Mouse (Mus musculus) layer of hippocampus, adult 2 months (tissue): ENCODE measurements at regions not wholly inside any gene's neighbourhood (a gene's known extent, or its start where the extent isn't known, plus 50 kb on each side); places are given as distances from the start of the nearest gene placed in this dataset.

Source experiments
- DNase-seq, 2 experiments: peaks; one replicate each; pipeline ENCODE4 v3.0.0; 2022; ENCODE audit warnings: low spot score in 2 of 2
- H3K27ac ChIP-seq: fragments of 200-600 bp; 2 replicates; pipeline ENCODE4 v1.8.1; 2022
- H3K4me3 ChIP-seq: fragments of 200-600 bp; 2 replicates; pipeline ENCODE4 v1.8.1; 2022; ENCODE audit warnings: mild to moderate bottlenecking
- CTCF ChIP-seq: fragments of 200-600 bp; conservative IDR thresholded peaks from 2 replicates; pipeline ENCODE4 v1.8.1; 2022; ENCODE audit warnings: antibody characterized with exemption, mild to moderate bottlenecking, moderate library complexity

GRCm38 (mm10) chr6:31124076-31124475 is 165.2 kb upstream of the Klf14 start:
- DNase-seq: no peak
- Histone ChIP-seq H3K4me3 (no peak overlapping the region), H3K27ac (peak overlapping the region; percentile 57; the same call in 1 of the 2 replicates)
- no peak for TF ChIP-seq CTCF

DNA sequence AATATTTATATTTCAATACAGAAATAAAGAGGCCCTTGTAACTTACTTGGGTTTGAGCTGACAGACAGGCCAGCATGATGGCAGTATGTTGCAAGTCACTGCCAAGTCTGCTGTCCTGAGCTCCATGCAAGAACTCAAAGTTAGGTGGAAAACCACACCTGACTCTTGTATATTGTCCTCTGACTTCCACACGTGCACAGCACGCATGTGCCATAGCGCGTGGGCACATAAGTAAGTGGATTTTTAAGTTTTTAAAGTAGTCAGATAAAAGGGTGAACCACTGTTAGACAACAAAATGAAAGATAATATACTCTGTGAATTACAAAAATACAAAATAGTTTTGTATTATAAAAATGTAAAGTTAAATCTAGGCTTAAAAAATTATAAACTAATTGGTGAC is 166.0 kb upstream of the Klf14 start:
- DNase-seq: no peak

DNA sequence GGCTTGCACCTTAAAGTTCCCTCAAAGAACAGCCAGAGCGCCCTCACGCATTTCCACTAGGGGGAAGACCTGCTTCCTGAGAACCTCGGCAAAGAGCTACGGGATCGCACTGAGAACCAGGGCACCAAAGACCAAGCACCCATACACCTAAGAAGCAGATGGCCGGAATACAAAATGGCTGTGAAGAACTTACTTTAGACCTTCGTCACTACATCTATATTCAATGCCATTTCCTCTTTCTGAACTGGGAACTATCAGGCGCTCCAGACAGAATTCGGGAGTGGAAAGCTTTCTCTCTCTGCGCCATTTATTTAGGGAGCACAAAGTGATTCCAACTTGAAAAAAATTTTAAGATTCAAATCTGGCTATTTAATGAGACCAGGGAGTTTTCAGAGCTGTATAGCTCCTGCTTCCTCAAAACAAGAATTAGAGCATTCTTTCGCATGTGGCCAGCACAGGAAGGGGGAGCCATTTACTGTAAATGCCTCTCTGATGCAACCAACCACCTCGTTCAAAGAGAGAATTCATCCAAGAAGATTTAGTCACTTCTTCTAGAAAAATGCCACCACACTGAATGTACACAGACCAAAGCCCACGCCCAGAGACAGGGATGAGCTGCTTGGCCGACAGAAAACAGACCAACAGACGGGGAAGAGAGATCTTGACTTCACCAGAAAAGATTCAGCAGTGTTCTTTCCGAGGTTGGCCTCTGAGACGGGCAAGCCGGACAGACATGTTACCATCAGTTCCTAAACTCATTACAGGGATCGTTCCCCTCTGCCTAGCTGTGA is 166.6 kb upstream of the Klf14 start:
- DNase-seq: no peak
- peak; percentile 70 for TF ChIP-seq CTCF
- Histone ChIP-seq H3K27ac (peak overlapping the region; percentile 77), H3K4me3 (peak overlapping the region; percentile 23)

More for the DNA sequence above, 166.0 kb upstream of the Klf14 start:
- Histone ChIP-seq H3K27ac (peak overlapping the region; percentile 77), H3K4me3 (no peak overlapping the region)
- TF ChIP-seq CTCF: no peak

GRCm38 (mm10) chr6:31126131-31126871 is 167.4 kb upstream of the Klf14 start:
- TF ChIP-seq CTCF: no peak; the same call in 1 of the 2 replicates
- no peak for DNase-seq
- peak overlapping the region; percentile 23 for H3K4me3 ChIP-seq
- H3K27ac ChIP-seq: peak overlapping the region; percentile 77

DNA sequence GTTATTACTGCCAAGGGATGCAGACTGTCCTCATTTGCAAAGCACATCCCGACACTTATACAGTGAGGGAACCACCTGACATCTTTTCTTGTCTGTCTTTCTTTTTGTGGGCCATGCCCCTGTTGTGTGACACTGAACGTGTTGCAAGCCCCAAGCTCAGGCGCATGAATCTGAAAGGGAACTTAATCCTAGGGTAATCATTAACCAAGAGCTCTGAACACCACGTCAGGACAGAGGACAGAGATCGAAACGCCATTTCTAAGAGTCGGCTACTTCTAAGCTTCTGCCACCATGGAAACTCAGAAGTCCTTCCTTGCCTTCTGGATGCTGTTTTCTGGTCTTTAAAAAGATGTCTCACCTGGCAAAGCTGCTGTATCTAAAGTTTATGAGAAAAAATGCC is 170.3 kb upstream of the Klf14 start:
- DNase-seq: no peak
- Histone ChIP-seq H3K27ac (no peak overlapping the region), H3K4me3 (no peak overlapping the region)
- TF ChIP-seq CTCF: no peak

DNA sequence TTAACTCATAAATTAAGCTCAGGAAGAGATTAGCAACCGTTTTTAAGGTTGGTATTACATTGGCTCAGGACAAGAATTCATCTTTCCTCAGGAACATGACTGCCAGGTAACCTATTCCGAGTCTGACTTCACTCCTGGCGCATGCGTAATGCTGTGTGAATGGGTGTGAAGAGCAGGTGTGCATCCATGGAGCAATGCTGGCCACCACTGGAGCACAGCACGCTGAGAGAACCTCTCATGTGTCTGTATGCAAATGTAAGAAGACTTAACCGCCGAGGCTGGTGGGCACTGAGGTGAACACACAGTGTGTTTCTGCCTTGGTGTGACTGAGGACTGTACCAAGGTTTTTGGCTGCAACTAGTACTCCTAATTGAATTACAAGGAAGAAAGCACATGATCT is 171.1 kb upstream of the Klf14 start:
- Histone ChIP-seq H3K4me3 (no peak overlapping the region), H3K27ac (no peak overlapping the region)
- TF ChIP-seq CTCF: no peak
- DNase-seq: no peak

- no peak for TF ChIP-seq CTCF
- Histone ChIP-seq H3K27ac (no peak overlapping the region), H3K4me3 (no peak overlapping the region)
- DNase-seq: no peak
Observed at GRCm38 (mm10) chr6:31130522-31130921, 171.6 kb upstream of the Klf14 start.

GRCm38 (mm10) chr6:31131716-31132115 is 172.8 kb upstream of the Klf14 start:
- DNase-seq: no peak
- H3K27ac ChIP-seq: no peak overlapping the region; the same call in 1 of the 2 replicates
- no peak overlapping the region for H3K4me3 ChIP-seq
- TF ChIP-seq CTCF: no peak

DNA sequence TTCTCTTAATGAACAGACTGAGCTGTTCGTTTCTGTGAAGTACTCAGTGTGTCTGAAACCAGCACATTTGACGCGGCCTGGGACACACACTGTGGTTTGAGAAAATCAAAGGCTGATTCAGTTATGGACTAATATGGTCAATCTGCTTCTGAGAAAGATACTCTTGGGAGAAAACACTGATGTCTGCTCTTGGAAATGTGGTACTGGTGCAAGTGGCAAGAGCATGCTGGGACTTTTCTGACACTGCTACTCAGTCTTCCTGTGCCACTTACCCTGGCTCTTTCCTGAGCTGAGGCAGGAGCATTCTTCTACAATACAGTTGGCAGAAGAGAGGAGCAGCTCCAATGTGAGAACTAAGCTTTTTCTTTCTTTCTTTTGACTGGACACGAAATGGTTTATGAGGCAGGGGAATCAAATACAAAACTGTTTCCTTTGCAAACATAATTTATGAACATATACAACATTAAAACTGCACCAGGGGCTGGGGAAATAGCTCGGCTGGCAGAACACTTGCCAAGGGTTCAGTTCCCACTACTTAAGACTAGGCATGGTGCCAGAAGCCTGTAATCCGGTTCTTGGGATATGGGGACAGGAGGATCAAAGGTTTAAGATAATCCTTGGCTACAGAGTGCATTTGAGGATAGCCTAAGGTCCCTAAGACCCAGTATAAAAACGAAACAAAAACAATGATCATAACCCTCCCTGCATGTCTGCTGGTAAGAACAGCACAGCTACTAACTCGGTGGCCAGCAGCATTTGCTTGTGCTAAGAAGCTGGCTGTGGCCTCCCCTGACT is 173.7 kb upstream of the Klf14 start:
- Histone ChIP-seq H3K27ac (peak overlapping the region; percentile 67), H3K4me3 (no peak overlapping the region)
- DNase-seq: no peak
- TF ChIP-seq CTCF: no peak

- TF ChIP-seq CTCF: no peak
- Histone ChIP-seq H3K27ac (peak overlapping the region; percentile 67), H3K4me3 (no peak overlapping the region)
- DNase-seq: peak; percentile 58 to 60
Observed at GRCm38 (mm10) chr6:31133896-31134735, 175.2 kb upstream of the Klf14 start.

DNA sequence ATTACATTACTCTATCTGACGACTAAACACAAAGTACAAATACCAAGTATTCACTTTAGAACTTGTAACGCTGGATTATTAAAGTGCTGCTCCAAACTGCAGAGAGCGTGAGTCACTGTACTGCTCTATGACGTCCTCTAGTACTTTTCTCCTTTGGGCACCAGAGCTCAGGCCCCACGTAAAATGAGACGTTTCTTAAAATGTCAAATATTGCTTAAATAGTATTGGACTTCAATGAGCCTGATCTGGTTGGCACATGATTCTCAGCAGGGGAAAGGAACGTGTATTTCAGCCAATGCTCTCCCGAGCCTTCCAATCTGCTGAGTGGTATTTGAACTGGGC is 175.8 kb upstream of the Klf14 start:
- DNase-seq: no peak
- TF ChIP-seq CTCF: no peak
- H3K4me3 ChIP-seq: no peak overlapping the region
- peak overlapping the region; percentile 67 for H3K27ac ChIP-seq

DNA sequence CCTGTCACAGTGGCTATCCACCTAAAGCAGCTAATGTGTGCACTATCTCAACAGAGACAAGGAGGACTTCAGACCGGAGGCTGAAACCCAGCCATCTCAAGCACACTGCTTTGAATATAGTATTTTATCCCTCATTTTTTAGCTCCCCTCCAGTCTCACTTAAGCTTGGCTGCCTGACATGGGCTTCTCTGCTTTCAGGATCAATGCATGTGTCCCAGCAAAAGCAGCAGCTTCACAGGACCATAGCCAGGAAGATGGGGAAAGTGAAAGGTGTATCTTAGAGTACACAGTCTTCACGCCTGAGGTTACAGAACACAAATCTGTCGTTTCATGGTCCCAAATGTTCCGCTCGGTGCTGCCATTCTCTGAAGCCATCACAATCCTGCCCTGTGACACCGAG is 176.7 kb upstream of the Klf14 start:
- DNase-seq: no peak
- no peak overlapping the region for H3K4me3 ChIP-seq
- peak overlapping the region; percentile 76 for H3K27ac ChIP-seq
- TF ChIP-seq CTCF: no peak
